Mouse (Mus musculus): ENCODE measurements around the gene Dnah7c.
"Not testable (repeated sequence)": the region's sequence is repeated elsewhere in the genome, so short reads cannot be mapped to it uniquely, and the experiment has no call there.

The Dnah7c gene

DNA sequence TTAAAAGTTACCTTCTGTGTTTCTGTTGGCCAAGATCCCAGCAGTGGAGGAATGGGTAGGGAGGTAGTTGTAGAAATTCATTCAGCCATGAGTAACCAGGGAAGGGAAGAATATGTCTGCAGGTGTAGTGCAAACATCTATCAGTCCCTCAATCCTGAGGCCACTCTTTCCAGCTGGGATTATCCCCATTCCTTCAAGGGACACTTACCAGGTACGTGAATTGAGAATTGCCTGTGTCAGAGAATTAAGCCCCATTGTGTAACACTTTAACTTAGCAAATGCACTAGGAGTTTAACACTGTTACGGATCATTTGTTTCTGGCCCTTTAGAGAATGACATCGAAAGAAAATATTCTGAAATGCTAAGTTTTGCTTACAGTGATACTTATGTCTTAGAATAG lies 304.3 kb downstream of the Dnah7c start:
- DNase-seq (ENCODE audit: low spot score in 2 of 2), result not testable (repeated sequence)

DNA sequence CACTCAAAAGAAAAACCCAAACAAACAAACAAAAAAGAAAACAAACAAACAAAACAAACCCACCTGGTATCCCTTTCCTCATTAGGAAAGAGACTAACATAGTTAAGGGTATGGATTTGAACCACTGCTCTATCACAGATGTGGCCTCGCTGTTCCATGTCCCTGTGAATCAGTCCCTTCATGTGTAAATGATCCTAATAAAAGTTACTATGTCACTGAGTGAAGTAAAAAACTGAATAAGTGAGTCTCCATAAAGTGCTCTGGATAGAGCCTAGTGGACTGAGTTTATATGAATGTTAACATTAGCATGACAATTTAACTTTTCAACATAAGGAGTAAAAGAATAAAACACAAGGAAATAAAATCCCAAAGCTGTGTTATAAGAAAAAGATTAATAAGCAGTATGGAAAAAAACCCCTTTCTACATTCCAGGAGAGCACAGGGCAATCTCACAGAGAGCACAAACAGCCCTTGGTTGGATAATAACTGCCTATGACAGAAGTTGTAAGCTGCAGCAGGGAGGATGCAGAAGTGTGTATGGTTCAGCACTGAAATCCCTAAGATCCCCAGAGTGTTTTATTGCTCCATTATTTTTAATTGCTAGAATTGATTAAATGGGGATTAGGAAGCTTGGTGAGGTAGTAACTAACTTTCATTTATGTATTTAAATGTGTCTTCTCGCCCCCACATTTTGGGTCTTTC lies 308.2 kb downstream of the Dnah7c start:
- not testable (repeated sequence) for DNase-seq (ENCODE audit: low spot score in 2 of 2)

DNA sequence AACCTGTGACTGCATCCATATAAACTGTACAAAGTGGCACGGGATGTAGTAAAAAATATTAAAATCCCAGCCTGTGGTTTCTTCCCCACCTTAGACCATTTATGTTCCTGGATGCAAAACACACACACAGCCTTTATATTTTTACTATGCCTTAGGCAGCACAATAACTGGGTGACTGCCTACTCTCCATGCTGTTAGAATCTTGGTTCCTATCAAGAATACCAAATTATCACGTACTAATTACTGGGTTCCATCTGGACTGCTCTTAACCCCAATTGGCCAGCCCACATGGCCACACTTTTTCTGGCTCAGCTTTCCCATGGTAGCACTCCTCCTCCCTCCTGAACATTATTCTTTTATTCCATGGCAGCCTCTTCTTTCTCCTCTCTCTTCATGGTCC lies 309.1 kb downstream of the Dnah7c start:
- DNase-seq (ENCODE audit: low spot score in 2 of 2), result not testable (repeated sequence)

DNA sequence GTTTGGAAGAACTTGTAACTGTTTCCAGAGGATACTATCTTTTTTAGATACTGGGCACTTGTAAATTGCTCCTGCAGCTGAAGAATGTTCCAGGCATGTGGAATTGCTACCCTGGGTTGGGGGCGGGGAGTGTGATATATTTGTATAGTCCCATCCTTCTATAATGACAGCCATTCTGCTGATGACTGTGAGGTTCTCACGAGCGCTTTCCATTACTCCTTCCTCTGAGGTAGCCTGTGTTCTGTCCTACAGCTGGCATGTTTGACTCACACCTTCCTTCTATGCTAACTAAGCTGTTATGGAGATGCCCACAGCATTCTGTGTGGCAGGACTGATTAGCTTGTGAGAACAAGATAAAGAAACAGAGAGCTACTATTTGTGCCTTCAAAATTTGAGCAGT lies 339.2 kb downstream of the Dnah7c start:
- DNase-seq (ENCODE audit: low spot score in 2 of 2), result not testable (repeated sequence)

DNA sequence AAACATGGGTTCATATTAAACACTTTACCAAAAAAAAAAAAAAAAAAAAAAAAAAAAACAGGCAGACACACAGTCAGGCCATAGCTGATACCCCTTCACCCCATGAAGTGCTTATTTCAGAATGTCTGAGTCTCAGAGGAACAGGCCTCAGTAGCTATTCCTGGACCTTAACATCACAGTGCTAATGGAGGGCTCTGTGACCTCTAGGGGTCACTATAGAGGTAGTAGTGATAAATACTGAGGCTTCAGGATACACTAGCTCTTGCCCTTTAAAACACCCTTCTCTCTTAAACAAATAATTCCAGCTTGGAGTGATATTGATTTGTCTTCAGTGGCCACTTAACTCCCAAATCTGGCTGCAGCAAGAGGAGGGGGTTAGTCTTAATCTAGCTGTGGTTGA lies 343.9 kb downstream of the Dnah7c start:
- not testable (repeated sequence) for DNase-seq (ENCODE audit: low spot score in 2 of 2)

DNA sequence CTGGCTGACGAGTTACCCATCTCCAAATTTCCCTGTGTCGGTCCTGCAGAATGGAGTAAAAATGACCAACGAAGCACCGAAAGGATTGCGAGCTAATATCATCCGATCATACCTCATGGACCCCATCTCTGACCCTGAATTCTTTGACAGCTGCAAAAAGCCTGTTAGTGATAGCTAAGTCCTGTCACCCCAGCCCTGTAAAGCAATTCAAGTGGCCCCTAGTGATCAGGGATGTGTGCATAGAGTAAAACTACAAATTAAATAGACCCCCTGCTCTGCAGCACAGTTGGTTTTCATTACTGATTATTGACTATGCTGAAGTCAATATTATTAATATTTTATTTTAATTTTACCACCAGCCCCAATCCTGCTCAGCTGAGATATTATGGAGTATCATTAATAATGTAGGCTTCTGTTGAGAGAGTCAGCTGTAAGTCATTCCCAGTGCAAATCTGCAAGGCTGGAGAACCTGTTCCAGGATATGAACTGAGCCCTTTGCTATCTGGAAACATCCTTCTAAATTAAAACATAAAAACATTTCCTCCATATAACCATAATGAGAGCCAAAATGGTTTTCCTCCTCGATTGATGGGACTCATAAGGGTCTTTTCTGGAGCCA lies 344.8 kb downstream of the Dnah7c start:
- DNase-seq (ENCODE audit: low spot score in 2 of 2), result not testable (repeated sequence)

DNA sequence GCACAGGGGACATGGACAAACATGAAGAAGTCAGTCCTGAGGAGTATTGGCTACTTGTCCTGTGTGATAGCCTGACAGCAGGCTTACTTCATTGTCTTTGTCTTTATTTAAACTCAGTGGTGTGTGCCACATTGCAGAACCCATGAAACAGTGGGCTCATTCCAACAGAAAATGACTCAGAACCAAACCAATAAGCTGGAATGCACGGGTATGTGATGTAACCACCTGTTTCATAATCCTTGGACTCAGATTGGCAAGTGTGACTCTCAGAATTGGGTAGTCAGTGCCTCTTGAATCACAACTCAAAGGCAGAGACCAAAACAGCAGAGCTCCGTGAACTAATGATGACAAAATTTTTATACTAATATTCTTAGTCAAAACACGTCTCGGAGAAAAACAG lies 356.8 kb downstream of the Dnah7c start:
- DNase-seq (ENCODE audit: low spot score in 2 of 2), result not testable (repeated sequence)

DNA sequence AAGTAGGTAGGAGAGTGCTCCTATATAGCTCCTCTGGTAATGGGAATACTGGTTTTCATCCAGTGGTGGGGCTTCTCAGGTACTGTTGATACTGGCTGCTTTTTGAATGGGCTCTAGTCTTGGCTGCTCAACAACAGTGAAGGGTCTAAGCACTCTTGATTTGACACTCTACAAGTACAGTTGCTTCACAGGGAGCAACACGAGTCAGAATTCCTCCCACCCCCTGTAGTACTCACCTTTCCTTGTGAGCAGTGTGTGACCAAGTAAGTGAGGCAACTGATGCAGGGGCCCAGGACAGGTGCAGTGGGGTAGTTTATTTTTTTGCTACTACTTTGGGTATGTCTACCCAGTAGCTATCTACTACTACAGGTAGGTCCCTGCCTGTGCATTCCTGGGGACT lies 379.7 kb downstream of the Dnah7c start:
- DNase-seq (ENCODE audit: low spot score in 2 of 2), result no peak

DNA sequence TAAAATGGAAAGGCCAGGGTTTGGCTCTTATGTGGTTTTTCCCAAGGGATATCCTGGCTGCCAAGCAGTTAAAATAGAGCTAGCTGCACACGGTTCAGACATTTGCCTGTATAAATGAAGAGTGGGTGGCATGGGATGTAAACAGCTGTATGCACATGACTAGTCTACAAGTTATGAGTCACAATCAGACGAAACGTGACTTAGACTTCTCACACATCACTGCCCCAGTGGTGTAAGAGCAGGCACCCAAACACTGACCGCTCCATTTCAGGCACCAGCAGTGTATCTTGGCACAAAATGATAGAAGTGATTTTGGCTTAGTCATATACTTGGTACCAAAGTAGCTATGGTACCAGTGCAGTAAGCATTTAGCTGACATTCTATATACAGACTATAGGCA lies 383.2 kb downstream of the Dnah7c start:
- DNase-seq (ENCODE audit: low spot score in 2 of 2), result not testable (repeated sequence)

DNA sequence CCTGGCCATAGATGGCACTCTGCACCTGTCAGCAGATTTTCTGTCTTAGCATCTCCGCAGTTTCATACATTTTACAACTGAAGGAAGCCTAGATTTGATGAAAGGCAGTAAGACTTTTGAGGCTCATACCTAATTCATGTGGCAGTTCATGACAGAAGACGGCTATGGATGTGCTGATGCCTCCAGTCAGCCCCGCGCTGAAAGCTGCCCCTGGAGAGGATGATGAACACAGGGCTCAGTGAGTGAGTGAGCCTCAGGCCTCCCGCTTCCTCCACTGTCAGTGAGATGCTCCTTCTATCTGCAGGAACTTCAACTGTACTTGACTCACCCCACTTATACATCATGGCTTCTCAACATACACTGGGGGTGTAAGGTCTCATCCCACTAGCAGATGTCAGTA lies 392.5 kb downstream of the Dnah7c start:
- DNase-seq (ENCODE audit: low spot score in 2 of 2), result no peak

DNA sequence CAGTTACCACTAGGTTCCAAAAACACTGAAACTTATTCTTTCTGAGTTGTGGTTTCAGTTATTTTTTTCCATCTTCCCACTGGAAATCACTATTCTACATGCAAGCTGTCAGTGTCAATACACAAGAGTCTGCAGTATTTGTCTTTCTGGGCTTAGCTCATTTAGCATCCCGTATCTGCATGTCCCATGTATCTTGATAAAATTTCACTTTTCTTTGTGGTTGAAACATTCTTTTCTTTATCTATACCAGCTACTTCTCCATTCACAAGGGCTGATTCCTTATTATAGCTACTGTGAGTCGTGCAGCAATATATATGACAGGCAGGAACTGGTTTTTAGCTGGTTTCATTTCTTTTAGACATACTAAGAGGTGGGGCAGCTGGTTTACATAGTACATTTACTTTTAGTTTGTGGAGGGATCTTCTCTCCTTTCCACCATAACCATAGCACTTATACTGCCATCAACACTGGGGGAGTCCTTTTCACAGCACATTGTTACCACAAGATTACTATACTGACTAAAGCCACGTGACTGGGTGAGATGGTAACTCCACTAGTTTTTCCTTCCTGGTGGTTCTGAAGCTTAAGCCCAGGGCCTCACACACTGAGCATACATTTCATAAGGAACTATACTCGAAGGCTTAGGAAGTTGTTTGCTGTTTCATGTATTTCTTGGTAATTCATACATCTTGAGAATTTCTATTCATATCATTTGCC lies 397.0 kb downstream of the Dnah7c start:
- no peak for DNase-seq (ENCODE audit: low spot score in 2 of 2)

DNA sequence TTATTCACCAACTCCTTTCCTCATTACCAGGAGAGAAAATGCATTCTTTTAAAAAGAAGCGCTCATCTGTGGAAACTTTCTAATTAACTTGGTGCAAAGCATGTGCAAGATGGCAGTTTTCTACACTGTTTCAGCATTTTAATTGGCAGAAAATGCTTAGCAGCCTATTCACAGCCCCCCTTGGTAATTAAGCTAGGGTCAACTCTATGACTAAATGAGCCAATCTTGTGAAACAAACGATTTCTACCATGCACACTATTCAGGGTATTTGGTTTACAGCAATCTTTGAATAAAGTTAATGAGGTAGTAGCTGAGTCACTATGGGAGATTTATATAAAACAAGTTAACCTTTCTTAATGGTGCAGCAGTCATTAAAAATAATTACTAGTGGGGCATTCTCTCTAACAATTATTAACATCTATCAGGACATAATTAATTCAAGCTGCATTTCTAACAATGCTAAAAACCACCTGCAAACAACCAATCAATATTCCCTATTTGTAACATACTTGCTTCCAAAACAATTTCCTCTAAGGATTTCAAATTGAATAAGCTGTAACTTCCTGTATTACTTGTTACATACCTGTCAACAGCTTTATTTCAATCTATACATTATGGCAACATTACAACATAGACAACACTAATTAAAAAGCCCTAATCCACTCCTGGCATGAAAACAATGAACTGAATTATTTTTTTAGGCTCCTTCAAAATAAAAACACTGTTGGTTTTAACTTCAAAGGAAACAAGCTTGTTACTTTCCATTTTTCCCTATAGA lies 404.9 kb downstream of the Dnah7c start:
- no peak for DNase-seq (ENCODE audit: low spot score in 2 of 2)

DNA sequence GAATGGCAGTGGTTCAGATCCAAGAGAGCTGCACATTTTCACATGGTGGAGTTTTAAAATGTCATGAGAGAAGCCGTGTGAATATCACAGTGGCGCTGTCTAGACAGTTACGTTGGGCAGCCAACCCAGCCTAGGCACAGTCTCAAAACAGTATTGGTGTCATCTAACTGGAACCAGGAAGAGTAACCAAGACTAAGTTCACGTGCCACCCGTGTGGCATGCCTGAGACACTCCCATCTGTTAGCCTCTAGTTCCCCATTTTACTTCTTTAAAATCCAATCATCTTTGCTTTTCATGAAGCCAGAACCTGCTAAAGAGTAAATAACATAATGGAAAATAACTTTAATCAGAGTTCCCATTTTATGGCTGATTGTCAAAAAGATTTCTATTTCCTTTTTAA lies 406.5 kb downstream of the Dnah7c start:
- peak in 1 of 2 experiments; percentile 14 for DNase-seq (ENCODE audit: low spot score in 2 of 2)

DNA sequence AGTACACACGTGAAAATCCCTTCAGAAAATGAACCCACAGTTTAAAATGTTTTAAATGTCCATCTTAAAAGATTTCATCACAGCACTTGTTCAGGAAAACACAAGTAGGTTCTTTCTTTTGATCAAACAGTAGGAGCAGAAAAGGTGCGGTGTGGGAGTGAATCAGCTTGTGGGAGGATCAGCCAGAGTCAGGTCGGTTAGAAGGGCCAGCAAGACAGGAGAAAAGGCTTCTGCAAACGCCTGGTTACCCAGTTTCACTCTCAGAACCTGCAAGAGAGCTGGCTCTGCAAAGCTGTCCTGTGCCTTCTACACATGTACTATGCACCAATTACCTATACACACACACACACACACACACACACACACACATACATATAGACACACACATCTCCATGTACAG lies 418.0 kb downstream of the Dnah7c start:
- no peak for DNase-seq (ENCODE audit: low spot score in 2 of 2)

DNA sequence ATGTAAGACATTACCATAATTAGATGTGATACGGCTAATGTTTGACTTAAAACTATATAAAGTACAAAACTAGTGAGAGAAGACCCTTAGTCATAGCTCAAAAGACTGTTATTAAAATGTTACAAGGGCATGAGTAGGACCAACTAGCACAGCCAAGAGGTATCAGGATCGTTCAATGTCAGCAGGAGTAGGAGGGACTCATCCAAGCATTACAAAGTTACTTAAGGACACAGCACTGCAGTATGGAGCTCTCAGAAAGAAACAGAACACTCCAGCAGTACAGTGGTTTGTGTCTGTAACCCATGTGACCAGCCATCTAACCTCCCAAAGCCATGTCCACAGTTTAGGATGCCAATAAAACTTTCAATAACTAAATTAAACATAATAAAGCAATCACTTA lies 418.9 kb downstream of the Dnah7c start:
- DNase-seq (ENCODE audit: low spot score in 2 of 2), result no peak

DNA sequence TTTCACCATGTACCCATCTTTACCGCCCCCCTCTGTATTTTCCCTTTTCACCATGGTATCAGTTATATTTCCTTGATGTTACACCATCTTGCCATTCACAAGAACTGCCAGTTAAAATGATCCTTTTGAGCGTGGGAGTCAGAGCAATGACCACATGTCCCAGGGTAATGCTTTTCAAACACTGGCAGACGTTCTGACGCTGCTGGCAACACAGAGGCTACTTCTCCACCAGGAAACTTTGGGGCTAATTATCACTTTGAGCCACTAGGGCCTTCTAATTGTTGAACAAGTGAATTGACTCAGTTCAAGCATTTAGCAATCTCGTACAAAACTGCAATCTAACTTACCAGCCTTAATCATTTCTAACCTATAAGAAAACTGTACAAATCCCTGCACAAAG lies 419.8 kb downstream of the Dnah7c start:
- DNase-seq (ENCODE audit: low spot score in 2 of 2), result no peak

DNA sequence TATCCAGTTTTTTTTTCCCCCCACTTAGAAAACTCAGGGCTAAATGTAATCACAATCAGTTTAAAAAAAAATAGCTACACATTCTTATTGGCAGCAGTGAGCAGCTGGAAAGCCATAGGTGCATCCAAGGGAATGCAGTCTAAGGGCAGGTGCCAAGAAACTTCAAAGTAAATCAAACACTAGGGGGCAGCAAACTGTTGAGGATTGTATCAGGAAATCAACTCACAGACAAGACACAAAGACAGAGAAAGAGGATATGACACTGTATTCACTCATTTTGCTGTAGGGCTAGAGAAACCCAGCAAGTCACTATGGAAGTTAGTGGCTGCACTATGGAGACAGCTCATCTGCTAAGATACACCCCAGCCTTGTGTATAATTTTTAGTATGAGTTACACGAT lies 424.4 kb downstream of the Dnah7c start:
- peak in 1 of 2 experiments; percentile 37 for DNase-seq (ENCODE audit: low spot score in 2 of 2)

DNA sequence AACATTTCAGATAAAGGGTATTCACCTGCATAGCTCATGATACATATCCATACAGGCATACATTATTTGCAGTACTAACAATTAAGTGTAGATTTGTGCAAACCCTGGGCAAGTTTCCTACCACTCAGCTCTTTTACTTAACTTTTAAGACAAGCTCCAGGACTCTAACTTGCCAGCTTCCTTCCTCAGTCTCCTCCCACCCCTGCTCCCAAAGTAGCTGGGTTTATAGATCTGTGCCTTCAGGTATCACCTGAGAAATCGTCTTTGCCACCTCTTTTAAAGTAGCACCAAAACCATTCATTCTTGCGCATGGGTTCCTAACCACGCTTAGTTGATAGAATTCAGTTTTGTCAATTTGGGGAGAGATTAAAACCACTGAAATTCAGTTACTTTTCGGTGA lies 426.2 kb downstream of the Dnah7c start:
- no peak for DNase-seq (ENCODE audit: low spot score in 2 of 2)

DNA sequence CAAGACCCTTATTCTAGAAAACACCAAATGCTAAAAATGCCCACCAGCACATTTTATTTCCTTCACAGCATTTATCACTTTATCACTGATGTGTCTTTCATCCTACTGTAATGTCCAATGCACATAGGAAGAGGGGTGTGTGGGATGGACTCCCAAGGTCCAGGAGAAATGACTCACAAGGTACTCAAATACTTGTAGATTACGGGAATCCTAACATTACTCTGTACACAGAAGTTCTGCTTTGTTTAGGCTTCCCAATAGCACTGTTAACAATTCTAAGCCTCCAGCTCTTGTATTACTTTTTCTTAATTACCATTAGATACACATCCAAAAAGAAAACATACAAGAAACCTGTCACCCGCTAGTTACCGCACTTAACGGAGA lies 426.8 kb downstream of the Dnah7c start:
- no peak for DNase-seq (ENCODE audit: low spot score in 2 of 2)

DNA sequence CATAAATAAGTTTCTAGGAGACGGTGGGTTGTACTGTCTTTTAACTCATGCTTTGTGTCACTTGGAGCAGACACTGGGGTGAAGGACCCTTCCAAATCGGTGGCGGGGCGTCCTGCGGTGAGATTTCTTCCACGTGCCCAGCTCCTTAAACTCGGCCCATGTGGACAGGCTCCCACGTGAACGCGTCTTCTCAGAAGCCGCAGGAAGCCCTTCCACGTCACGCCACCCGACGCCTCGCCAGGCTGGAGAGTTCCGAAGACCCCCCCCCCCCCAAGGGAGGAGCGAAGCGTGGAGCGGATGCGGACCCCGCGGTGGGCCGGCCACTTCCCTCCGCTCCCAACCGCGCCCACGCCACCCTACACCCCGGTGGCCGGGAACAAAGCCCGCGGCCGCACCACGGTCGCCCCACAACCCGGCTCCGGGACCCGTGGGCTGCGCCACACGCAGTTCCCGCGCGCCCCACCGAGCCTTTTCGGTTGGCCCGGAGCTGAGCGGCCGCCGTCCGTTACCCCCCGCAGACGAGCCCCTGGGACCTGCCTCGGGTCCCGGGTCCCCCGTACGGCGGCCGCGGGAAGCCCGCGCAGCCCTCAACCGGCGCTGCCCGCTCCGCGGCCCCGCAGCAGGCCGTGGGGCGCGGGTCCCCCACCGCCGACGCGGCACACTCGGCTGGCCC lies 427.3 kb downstream of the Dnah7c start:
- DNase-seq (ENCODE audit: low spot score in 2 of 2), result peak in 1 of 2 experiments; percentile 61

DNA sequence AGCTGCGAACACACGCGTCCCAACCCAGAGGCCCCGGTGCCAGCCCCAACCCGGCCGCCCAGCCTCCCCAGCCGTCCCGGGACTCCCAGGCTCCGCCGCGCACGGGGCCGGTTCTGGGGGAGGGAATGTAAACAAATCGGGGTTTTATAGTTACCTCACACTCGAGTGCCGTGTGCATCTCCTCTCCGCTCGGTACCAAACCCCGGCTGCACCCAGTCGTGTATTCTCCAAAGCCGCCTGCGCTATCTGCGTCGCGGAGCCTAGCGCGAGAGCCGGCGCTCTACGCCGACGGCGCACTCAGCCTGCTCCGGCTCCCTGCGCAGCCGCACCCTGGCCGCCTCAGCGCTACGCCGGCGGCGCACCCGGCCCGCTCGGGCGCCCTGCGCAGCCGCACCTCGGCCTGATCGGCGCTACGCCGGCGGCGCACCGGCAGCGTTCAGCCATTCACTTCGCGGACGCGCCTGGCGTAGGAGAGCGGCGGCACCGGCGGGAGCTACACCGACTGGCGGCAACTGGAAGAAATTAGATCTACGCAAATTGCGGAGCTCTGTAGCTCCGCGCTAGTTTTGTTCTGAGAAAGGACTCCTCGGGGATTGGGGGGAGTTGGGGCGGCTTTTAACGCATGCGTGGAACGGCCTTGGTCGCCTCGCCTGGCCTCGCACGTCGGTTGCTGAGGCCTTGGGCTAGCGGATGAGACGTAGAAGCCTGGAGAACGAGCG lies 428.1 kb downstream of the Dnah7c start:
- DNase-seq (ENCODE audit: low spot score in 2 of 2), result peak; percentile 94 to 96

Data from spleen, postnatal 10 days (tissue).